Mouse (Mus musculus): ENCODE results near the gene Btbd16.

DNA sequence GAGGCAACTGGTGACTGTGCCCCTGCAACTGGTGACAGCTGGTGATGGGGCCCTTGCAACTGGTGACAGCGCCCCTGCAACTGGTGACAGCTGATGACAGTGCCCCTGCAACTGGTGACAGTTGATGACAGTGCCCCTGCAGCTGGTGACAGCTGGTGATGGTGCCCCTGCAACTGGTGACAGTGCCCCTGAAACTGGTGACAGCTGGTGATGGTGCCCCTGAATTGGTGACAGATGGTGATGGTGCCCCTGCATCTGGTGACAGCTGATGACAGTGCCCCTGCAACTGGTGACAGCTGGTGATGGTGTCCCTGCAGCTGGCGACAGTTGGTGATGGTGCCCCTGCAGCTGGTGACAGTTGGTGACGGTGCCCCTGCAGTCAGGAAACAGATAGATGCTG is 52.5 kb downstream of the Btbd16 start:
- no peak for TF ChIP-seq CTCF (IDR thresholded peaks at IDR 0.05; ENCODE audit: low read depth, low read length)
- no peak for TF ChIP-seq GATA1 (IDR thresholded peaks at IDR 0.05; ENCODE audit: borderline replicate concordance, low read length)
